In the genomic region with DNA sequence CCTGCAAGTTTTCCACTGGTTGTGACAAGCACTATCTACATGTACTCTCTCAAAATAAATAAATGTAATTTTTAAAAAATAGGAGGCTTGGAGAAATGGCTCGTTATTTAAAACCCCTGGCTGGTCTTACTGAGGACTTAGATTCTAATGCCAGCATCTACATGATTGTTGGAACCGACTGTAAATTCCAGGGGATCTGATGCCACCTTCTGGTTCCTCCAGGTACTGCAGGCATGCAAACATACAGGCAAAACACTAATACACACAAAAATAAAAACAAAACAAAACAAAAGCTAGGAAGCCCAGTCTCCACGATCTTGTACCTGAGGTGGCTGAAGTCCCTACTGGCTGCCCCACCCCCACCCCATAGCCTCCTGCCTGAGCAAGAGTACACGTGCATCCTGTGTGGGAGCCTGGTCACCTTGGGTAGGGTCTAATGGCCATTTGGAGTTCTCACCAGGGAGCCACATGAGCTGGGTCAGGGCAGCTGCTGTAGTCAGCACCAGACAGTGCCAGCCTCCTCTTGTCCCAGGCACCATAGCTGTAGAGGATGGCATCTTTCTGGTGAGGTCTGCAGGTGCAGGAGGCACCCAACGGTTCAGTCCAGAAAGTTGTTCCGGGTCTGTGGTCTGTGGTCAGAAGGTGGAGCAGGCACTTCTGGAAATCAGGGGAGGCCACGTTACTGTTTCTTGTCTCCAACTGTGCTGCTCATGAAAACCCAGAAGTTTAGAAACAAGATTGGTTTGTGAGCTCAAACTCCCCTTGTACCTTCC, we compare ENCODE assay signal across 9 mouse cellular contexts. TPM values are rescaled to one million over a fixed set of nuclear protein-coding genes. Genes with fewer than 3 reads are reported as not detected.
DNase-seq lines count a peak whose midpoint lies in the region; ATAC-seq and TF ChIP-seq lines count a peak whose summit lies in the region.
"Had no signal": no experiment of that assay in that cellular context is flagged by ENCODE, and none has a peak within 500 bp of the region (broad histone marks: within the 10 kb centered on the region; RNA-seq: fewer than 3 reads in every experiment).

No protein-coding gene starts in this region.

- H3K36me3 ChIP-seq in heart, embryonic 11.5 days (ENCODE audit: control insufficient read depth, insufficient read depth, low read length): no peaks in the 10 kb centered on the region
- H3K36me3 ChIP-seq: lung, embryonic 15.5 days had no signal

- peaks cover 15% of the 10 kb centered on the region; the same call in 1 of the 2 replicates for H3K27me3 ChIP-seq in heart, embryonic 11.5 days (ENCODE audit: control insufficient read depth, insufficient read depth, low read length)

- H3K27ac ChIP-seq in heart, embryonic 11.5 days (ENCODE audit: low read depth, low read length): no peak overlapping the region
- no peak overlapping the region for H3K27ac ChIP-seq in embryonic fibroblast, embryonic 13.5 days (ENCODE audit: insufficient read depth, low read length)
- H3K27ac ChIP-seq: lung, embryonic 15.5 days had no signal

- peak; percentile 92 for DNase-seq in heart, adult 11 months
- DNase-seq in B cell, adult 2 months: peak; percentile 87 to 90
- peak; percentile 83 for DNase-seq in adrenal gland, postnatal 14 days
- DNase-seq in kidney, postnatal 10 days: peak; percentile 91
- peak; percentile 79 for DNase-seq in lung, postnatal 25 days (ENCODE audit: low spot score)
- DNase-seq in spleen, postnatal 10 days (ENCODE audit: low spot score in 2 of 2): peak; percentile 82 to 89

- H3K4me3 ChIP-seq in heart, embryonic 11.5 days (ENCODE audit: low read depth, low read length): no peak overlapping the region
- H3K4me3 ChIP-seq in embryonic fibroblast, embryonic 13.5 days (ENCODE audit: insufficient read depth, low read length): no peak overlapping the region
- H3K4me3 ChIP-seq: lung, embryonic 15.5 days had no signal

- WGBS in heart, embryonic 11.5 days (ENCODE audit: insufficient replicate concordance): 33% methylated on average over 7 of the region's 7 CpGs

- ATAC-seq in heart, embryonic 11.5 days (replicated peaks; ENCODE audit: insufficient number of reproducible peaks, low FRiP score, low TSS enrichment): no peak

- TF ChIP-seq POLR2A in embryonic fibroblast, embryonic 13.5 days (IDR thresholded peaks at IDR 0.05; ENCODE audit: low read depth, low read length): no peak

- peak; percentile 29; the same call in 1 of the 2 replicates for TF ChIP-seq CTCF in embryonic fibroblast, embryonic 13.5 days (IDR thresholded peaks at IDR 0.05; ENCODE audit: borderline replicate concordance, insufficient read depth, low read length)

- no peak overlapping the region for H3K4me2 ChIP-seq in heart, embryonic 11.5 days
- H3K4me2 ChIP-seq: lung, embryonic 15.5 days had no signal

- H3K9ac ChIP-seq in heart, embryonic 11.5 days (ENCODE audit: low read depth, low read length): no peak overlapping the region
- H3K9ac ChIP-seq: lung, embryonic 15.5 days had no signal

- no peaks in the 10 kb centered on the region for H3K9me3 ChIP-seq in heart, embryonic 11.5 days (replicated peaks; ENCODE audit: control insufficient read depth, low read length)
- H3K9me3 ChIP-seq: lung, embryonic 15.5 days had no signal

- 0 out of 2 replicates have a peak, but pooled peaks cover 3% of the 10 kb centered on the region for H3K4me1 ChIP-seq in heart, embryonic 11.5 days (ENCODE audit: control insufficient read depth, insufficient read depth, low read length)
- H3K4me1 ChIP-seq in embryonic fibroblast, embryonic 13.5 days (ENCODE audit: control insufficient read depth, insufficient read depth, low read length): no peaks in the 10 kb centered on the region
- H3K4me1 ChIP-seq: lung, embryonic 15.5 days had no signal

RNA-seq across cellular contexts. Expression of gene Prss57, which starts 2.2 kb away (rescaled TPM):
- not detected in 2 replicates for polyA plus RNA-seq in heart, embryonic 11.5 days (2014; fragmentation: Nextera tagmentation; extraction: Ambion mirVana)
- total RNA-seq in adrenal gland, postnatal 14 days (2021): not detected in 2 replicates
- polyA plus RNA-seq in embryonic fibroblast, embryonic 13.5 days (2011; ENCODE audit: insufficient read length, low read depth, missing spikeins): not detected in 2 replicates

RNA-seq across cellular contexts. Expression of gene Palm, which starts 4.8 kb away (rescaled TPM):
- polyA plus RNA-seq in heart, embryonic 11.5 days (2014; fragmentation: Nextera tagmentation; extraction: Ambion mirVana): 66.6 and 70.1 TPM in 2 replicates
- 77.9 and 78.3 TPM in 2 replicates for total RNA-seq in adrenal gland, postnatal 14 days (2021)
- polyA plus RNA-seq in embryonic fibroblast, embryonic 13.5 days (2011; ENCODE audit: insufficient read length, low read depth, missing spikeins): 45.2 and 54.0 TPM in 2 replicates

RNA-seq across cellular contexts. Expression of gene Fstl3, which starts 11.5 kb away (rescaled TPM):
- polyA plus RNA-seq in heart, embryonic 11.5 days (2014; fragmentation: Nextera tagmentation; extraction: Ambion mirVana): 11.4 TPM in 2 replicates
- 5.5 and 6.4 TPM in 2 replicates for total RNA-seq in adrenal gland, postnatal 14 days (2021)
- polyA plus RNA-seq in embryonic fibroblast, embryonic 13.5 days (2011; ENCODE audit: insufficient read length, low read depth, missing spikeins): 21.9 and 42.7 TPM in 2 replicates

RNA-seq across cellular contexts. Expression of gene Rnf126, which starts 21.8 kb away (rescaled TPM):
- 63.1 and 69.0 TPM in 2 replicates for polyA plus RNA-seq in heart, embryonic 11.5 days (2014; fragmentation: Nextera tagmentation; extraction: Ambion mirVana)
- total RNA-seq in adrenal gland, postnatal 14 days (2021): 54.7 and 56.5 TPM in 2 replicates
- polyA plus RNA-seq in embryonic fibroblast, embryonic 13.5 days (2011; ENCODE audit: insufficient read length, low read depth, missing spikeins): 38.4 and 39.5 TPM in 2 replicates

RNA-seq across cellular contexts. Expression of gene Misp, which starts 32.2 kb away (rescaled TPM):
- polyA plus RNA-seq in heart, embryonic 11.5 days (2014; fragmentation: Nextera tagmentation; extraction: Ambion mirVana): 0.63 and 0.89 TPM in 2 replicates
- 0.26 TPM in 2 replicates for total RNA-seq in adrenal gland, postnatal 14 days (2021)
- not detected in 2 replicates for polyA plus RNA-seq in embryonic fibroblast, embryonic 13.5 days (2011; ENCODE audit: insufficient read length, low read depth, missing spikeins)
